Mouse (Mus musculus) ES-Bruce4 (cell line): Measurements from ENCODE around the gene Rhbdd1.

Experiments used
- CTCF ChIP-seq: IDR thresholded peaks from one replicate; pipeline ENCODE4 v1.8.1; 2011; ENCODE audit warnings: low read depth, low read length
- EP300 ChIP-seq: IDR thresholded peaks from 2 replicates; pipeline ENCODE4 v1.6.1; 2011; ENCODE audit warnings: low read depth, low read length; ENCODE audit not compliant: insufficient read depth
- POLR2A ChIP-seq: IDR thresholded peaks from one replicate; pipeline ENCODE4 v1.8.1; 2011; ENCODE audit warnings: low read length; ENCODE audit not compliant: insufficient read depth

GRCm38 (mm10) chr1:82353089-82353488 is 36.8 kb downstream of the Rhbdd1 start:
- TF ChIP-seq CTCF (no peak), POLR2A (no peak), EP300 (no peak)
